Mouse (Mus musculus) right cerebral cortex, postnatal 4 days (tissue): ENCODE results near the gene Tmem230.
"Not testable (repeated sequence)": the region's sequence is repeated elsewhere in the genome, so short reads cannot be mapped to it uniquely, and the experiment has no call there.

ENCODE experiments used
- DNase-seq: peaks from one replicate; pipeline ENCODE4 v3.0.0-alpha.2; 2022

Gene Tmem230

GRCm38 (mm10) chr2:132270331-132270951 lies 22.8 kb upstream of the Tmem230 start:
- DNase-seq: no peak

GRCm38 (mm10) chr2:132269217-132269616 lies 21.6 kb upstream of the Tmem230 start:
- DNase-seq: no peak

DNA sequence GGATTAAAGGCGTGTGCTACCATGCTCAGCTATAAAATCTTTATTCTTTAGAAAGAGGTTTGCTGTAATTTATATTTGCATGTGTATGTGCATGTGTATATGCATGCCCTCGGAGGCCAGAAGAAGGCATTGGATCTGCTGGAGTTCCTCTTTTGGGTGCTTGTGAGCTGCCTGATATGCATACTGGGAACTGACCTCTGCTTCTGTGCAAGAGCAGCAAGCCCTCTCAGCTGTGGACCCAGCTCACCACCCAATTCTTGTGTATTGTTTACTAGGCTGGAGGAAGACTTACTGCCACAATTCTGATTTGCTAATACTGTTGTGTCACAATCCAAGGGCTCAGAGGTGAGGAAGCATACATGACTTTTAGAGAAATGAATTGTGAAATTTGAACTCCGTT lies 18.5 kb upstream of the Tmem230 start:
- DNase-seq: no peak

DNA sequence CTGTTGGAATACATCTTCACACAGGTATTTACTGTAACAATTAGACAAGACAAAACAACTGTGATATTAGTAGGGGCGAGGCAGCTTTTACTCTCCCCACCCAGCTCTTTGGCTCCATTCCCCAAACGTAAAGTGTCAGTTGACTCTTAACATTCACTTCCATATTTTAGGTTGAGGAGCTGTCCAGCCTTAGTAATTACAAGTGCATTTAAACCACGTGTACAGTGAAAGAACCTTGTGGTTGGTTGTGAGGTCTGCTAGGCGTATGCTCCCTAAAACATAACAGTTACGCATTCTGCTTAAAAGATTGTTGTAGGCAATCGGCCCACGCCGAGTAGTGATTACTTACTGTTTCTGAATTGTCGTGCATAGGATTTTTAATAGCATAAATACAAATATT lies 17.6 kb upstream of the Tmem230 start:
- DNase-seq: no peak

DNA sequence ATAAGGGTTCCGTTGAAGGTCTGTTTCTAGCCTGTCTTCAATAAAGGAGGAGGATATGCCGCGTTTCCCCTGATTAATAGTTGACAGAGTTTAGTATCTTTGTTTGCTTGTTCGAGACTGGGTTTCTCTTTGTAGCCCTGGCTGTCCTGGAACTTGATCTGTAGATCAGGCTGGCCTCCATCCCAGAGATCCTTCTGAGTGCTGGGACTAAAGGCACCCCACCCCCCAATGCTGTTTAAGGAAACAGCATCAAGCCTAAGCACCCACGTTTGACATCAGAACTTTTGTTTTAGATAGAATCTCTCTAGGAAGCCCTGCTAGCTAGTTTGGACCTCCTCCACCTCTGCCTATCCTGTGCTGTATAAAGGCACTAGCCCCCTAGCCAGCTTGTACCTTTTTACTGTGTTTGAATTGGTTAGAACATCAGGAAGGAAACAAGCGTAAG lies 16.7 kb upstream of the Tmem230 start:
- DNase-seq: no peak

- peak; percentile 19 for DNase-seq
Measured at GRCm38 (mm10) chr2:132263421-132264265, 16.0 kb upstream of the Tmem230 start.

DNA sequence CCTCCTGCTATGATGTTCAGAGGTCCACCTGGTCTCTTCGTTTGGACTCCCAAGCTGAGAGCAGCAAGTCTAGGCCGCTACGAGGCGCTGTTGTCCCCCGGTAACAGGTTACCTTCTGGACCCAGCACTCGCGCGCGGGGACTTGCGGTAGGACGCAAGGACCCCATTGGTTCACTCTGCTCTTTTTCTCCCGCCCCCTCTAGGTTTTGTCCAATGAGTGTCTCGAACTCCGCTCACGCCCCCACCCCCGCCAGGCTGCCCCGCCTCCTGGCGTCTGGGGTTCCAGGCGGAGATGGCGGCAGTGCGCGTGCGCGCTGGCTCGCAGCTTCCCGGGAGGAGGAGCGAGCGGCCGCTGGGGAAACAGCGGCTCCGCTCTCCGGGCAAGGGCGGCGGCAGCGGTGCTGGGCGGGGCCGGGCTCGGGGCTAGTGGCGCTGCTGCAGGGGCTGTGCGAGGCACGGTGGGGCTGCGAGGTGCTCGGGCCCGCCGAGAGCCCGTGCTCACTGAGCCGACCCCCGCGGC lies 15.3 kb upstream of the Tmem230 start, which contains the start of gene Cds2:
Gene Cds2 (plus strand): TSS at position 270 of the 520 bp plus-strand sequence.
- DNase-seq: peak; percentile 99

GRCm38 (mm10) chr2:132262175-132262574 lies 14.6 kb upstream of the Tmem230 start:
- DNase-seq: no peak

DNA sequence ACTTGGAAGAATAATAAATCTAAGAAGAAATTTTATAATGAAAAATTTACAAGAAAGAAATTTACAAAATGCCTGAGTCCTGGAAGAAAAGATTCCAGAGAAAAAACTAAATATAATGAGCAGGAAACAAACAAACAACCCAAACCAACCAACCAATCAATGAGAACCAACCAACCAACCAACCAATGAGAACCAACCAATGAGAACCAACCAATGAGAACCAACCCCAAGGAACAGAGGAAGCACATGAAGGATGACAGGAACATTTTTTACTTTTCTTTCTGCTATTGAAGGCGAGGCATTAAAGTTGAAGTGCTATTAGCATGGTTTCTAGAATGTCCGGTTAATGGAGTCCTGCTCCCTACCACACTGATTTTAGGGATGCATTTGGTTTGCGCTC lies 13.0 kb upstream of the Tmem230 start:
- no peak for DNase-seq

- no peak for DNase-seq
Measured at GRCm38 (mm10) chr2:132257350-132258068, 9.9 kb upstream of the Tmem230 start.

GRCm38 (mm10) chr2:132253603-132254002 lies 6.0 kb upstream of the Tmem230 start:
- no peak for DNase-seq

- DNase-seq: peak; percentile 91
Measured at GRCm38 (mm10) chr2:132252542-132253528, 5.2 kb upstream of the Tmem230 start, which contains the start of gene Pcna. Pcna (minus strand) TSS chr2:132253314.

GRCm38 (mm10) chr2:132251911-132252310 lies 4.3 kb upstream of the Tmem230 start:
- DNase-seq: no peak

DNA sequence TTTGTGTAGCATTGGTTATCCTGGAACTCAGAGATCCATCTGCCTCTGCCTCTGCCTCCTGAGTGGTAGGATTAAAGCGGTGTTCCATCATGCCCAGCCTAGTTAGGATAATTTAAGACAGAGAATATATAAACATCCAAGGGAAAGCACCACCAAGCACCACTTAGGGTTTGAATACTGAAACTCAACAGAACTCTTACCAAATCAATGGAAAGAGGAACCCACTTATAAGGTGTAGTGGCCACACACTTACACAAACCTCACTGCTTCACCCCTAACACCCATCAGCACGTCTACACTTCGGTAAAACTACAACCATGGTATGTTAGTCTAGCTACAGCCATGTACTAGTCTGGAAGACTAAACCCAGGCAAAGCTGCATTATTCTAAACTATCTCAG lies 4.2 kb downstream of the Tmem230 start:
- no peak for DNase-seq

GRCm38 (mm10) chr2:132240457-132240856 lies 7.2 kb downstream of the Tmem230 start:
- peak; percentile 84 for DNase-seq

GRCm38 (mm10) chr2:132239434-132239833 lies 8.2 kb downstream of the Tmem230 start:
- not testable (repeated sequence) for DNase-seq

DNA sequence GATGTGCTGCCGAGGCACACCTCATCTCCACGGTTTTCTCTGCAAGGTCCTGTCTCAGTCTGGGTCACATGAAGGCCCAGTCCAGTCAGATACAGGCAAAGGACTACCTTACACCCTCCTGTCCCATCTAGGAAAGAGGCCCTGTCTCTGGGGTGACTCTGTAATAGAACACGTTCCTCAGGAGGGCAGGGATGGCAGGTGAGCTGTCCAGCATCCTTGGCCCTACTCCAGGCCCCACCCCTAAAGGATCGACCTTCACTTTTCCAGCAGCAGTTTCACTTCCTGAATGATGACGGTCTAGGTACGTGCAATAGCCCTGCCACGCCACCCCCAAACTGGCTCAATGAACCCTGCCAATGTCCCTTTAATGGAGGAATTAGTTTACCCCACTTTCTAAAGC lies 11.6 kb downstream of the Tmem230 start:
- DNase-seq: no peak

GRCm38 (mm10) chr2:132235291-132235690 lies 12.3 kb downstream of the Tmem230 start:
- DNase-seq: no peak

DNA sequence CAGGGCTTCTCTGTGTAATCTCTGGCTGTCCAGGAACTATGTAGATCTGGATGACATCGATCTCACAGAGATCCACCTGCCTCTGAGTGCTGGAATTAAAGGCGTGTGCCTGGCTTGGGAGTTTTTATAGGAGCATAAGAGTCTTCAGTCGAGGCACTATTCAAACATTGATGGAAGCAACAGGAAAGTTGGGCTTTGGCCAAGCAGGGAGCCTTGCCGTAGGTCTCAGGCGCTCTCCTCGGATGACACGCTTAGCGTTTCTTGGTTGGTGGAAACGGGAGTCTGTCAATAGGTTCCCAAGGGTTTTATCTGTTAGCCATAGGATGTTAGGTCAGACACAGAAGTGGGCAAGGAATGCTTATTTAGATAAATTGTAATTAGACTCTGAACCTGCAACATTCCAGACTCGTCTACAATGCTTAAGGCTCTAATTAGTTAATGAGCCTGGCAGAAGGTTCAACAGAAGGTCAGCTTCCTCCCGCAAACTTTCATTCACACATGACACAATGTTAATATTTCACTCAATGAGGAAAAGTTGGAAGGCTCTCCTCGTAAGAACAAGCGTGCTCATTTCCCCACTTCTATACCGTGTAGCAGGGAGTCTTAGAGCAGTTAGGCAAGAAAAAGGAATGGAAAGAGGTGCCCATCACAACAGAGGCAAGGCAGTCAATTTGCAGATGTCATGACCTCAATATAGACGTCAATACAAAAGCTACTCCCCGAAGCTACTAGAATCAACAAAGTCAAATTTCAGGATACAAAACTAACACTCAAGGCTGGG lies 13.4 kb downstream of the Tmem230 start:
- no peak for DNase-seq

DNA sequence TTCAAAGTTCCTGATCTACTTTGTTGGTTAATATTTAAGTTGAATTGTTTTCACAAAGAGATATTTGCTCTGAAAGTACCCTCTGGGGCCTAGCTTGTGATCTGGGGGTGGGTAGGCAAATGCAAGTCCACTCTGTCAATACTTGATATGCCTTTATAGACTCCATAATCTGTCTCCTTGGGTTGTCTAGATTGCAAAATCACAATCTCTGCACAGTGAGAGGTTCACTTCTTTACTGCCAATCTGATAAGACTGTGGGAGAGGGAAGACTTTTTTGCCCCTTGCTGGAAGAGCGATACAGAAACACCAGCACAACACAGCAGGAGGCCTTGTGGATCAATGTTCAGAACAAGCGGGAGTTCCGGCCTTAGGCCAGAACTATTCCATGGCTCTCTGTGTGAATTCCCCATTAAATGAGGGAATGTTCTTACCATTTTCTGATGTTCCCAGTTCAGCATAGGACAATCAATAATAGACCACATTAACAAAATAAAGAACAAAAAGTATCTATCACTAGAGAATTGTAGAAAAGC lies 15.1 kb downstream of the Tmem230 start:
- no peak for DNase-seq

GRCm38 (mm10) chr2:132224359-132224758 lies 23.2 kb downstream of the Tmem230 start:
- no peak for DNase-seq
